Mouse (Mus musculus): ENCODE results near the gene Plscr1. TPM values are rescaled to one million over a fixed set of nuclear protein-coding genes. Genes with fewer than 3 reads are reported as not detected.

The Plscr1 gene
- polyA plus RNA-seq, 1 experiment: 5.2 TPM

DNA sequence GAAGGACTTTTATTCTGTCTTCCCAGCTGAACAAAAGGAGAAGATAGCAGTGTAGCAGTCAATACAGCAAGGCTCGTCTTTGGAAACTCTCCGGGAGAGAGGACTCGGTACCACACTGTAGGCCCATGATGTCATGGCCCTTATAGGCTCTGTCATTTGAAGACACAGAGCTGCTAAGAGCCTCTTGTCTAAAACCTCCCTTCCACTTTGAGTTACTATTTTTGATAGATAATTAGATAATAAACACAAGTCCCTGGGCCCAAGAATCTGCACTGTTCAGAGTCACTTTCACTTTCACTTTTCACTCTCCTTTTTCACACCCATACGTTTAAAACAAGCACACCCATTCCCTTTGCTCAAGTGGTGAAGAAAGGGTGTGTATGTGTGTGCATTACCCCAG lies 16.2 kb downstream of the Plscr1 start:
- DNase-seq (ENCODE audit: low read depth): no peak
- TF ChIP-seq POLR2A (IDR thresholded peaks at IDR 0.05; ENCODE audit: borderline replicate concordance, extremely low read depth, insufficient read depth, insufficient read length, poor library complexity, severe bottlenecking) (no peak), CTCF (IDR thresholded peaks at IDR 0.05; ENCODE audit: borderline replicate concordance, extremely low read depth, insufficient read depth, insufficient read length) (no peak)

DNA sequence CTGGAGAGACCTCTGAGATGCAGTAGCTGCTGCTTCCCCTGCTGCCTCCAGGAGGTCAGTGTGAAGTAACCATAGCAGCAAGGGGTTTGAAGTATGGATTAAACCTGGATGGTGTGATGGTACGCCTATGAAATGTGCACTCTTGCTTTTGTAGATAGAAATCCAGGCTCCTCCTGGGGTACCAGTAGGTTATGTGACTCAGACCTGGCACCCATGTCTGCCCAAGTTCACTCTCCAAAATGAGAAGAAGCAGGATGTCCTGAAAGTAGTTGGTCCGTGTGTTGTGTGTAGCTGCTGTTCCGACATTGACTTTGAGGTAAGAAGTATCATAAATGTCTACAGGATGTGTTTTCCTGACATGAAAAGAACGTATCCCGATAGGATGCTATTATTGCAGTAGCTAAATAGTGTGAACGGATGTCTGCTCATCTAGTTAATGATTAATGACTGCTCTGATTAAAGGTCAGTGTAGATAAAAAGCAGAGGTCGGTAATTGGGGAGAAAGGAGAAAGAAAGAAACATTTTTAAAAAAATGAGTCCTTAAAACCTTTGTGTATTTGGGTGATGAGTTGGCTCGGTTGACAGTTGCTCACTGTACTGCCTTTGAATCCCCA lies 17.1 kb downstream of the Plscr1 start:
- no peak for DNase-seq (ENCODE audit: low read depth)

GRCm38 (mm10) chr9:92267732-92268131 lies 18.2 kb downstream of the Plscr1 start:
- DNase-seq (ENCODE audit: low read depth): no peak
- no peak for TF ChIP-seq CTCF (IDR thresholded peaks at IDR 0.05; ENCODE audit: borderline replicate concordance, extremely low read depth, insufficient read depth, insufficient read length)
- TF ChIP-seq POLR2A (IDR thresholded peaks at IDR 0.05; ENCODE audit: borderline replicate concordance, extremely low read depth, insufficient read depth, insufficient read length, poor library complexity, severe bottlenecking): no peak

More for the DNA sequence above, 17.1 kb downstream of the Plscr1 start:
- no peak for TF ChIP-seq CTCF (IDR thresholded peaks at IDR 0.05; ENCODE audit: borderline replicate concordance, extremely low read depth, insufficient read depth, insufficient read length)
- no peak for TF ChIP-seq POLR2A (IDR thresholded peaks at IDR 0.05; ENCODE audit: borderline replicate concordance, extremely low read depth, insufficient read depth, insufficient read length, poor library complexity, severe bottlenecking)

- no peak for DNase-seq (ENCODE audit: low read depth)
- TF ChIP-seq CTCF (IDR thresholded peaks at IDR 0.05; ENCODE audit: borderline replicate concordance, extremely low read depth, insufficient read depth, insufficient read length) (no peak), POLR2A (IDR thresholded peaks at IDR 0.05; ENCODE audit: borderline replicate concordance, extremely low read depth, insufficient read depth, insufficient read length, poor library complexity, severe bottlenecking) (no peak)
These were observed 20.4 kb downstream of the Plscr1 start for GRCm38 (mm10) chr9:92269829-92270404.

DNA sequence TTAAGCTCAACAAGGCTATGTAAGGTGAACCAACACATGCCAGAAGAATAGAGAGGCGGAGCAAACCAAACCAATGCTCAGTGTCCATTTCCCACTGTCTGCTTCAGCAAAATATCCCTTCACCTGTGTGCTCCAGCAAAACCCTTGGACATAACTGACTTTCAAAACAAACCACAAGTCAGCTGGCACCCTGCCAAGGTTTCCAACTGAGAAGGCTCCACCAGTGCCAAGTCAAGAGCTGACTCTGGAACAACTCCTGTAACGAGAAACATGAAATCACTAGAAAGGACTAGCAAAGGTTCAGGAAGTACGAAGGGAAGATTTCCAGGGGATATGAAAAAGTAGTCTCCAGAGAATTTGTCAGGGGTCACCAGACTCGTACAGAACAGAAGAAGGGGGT lies 21.4 kb downstream of the Plscr1 start:
- DNase-seq (ENCODE audit: low read depth): peak; percentile 39
- TF ChIP-seq CTCF (IDR thresholded peaks at IDR 0.05; ENCODE audit: borderline replicate concordance, extremely low read depth, insufficient read depth, insufficient read length): no peak
- TF ChIP-seq POLR2A (IDR thresholded peaks at IDR 0.05; ENCODE audit: borderline replicate concordance, extremely low read depth, insufficient read depth, insufficient read length, poor library complexity, severe bottlenecking): no peak

DNA sequence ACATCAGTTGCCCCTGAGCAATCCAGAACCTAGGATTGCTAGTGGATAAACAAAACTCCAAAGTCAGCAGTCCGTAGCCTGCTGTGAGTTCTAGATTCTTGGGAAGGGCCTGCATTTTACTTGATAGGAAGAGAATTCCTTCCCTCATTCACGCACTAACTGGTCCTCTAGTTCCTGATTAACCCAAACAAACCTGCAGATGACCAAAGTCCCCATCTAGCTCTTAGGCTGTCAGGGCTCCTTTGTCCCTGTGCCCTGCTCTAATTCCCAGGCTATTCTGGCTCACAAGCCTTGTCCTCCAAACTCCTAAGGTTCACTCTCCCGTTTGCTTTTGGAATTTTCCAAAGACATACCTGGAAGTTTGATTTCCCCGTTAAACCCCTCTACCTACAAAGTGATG lies 23.1 kb downstream of the Plscr1 start:
- no peak for TF ChIP-seq POLR2A (IDR thresholded peaks at IDR 0.05; ENCODE audit: borderline replicate concordance, extremely low read depth, insufficient read depth, insufficient read length, poor library complexity, severe bottlenecking)
- no peak for TF ChIP-seq CTCF (IDR thresholded peaks at IDR 0.05; ENCODE audit: borderline replicate concordance, extremely low read depth, insufficient read depth, insufficient read length)
- DNase-seq (ENCODE audit: low read depth): no peak

DNA sequence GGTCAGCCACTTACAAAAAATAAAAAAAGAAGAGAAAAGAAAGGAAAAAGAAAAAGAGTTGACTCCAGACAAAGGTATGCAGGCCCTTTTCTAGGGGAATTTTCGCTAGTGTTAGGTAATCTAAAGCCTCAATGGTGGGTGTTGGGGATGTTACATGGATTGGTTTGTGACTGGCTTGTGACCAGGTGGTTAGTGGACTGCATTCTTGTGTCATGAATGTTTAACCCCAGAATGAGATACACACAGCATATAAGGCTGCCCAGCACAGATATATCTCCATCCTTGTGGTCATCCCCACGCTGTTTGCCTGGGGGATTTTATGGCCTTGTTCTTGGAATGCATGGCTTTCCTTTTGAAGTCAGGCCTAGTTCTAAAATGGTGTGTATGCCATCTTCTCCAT lies 23.7 kb downstream of the Plscr1 start:
- no peak for TF ChIP-seq POLR2A (IDR thresholded peaks at IDR 0.05; ENCODE audit: borderline replicate concordance, extremely low read depth, insufficient read depth, insufficient read length, poor library complexity, severe bottlenecking)
- no peak for TF ChIP-seq CTCF (IDR thresholded peaks at IDR 0.05; ENCODE audit: borderline replicate concordance, extremely low read depth, insufficient read depth, insufficient read length)

DNA sequence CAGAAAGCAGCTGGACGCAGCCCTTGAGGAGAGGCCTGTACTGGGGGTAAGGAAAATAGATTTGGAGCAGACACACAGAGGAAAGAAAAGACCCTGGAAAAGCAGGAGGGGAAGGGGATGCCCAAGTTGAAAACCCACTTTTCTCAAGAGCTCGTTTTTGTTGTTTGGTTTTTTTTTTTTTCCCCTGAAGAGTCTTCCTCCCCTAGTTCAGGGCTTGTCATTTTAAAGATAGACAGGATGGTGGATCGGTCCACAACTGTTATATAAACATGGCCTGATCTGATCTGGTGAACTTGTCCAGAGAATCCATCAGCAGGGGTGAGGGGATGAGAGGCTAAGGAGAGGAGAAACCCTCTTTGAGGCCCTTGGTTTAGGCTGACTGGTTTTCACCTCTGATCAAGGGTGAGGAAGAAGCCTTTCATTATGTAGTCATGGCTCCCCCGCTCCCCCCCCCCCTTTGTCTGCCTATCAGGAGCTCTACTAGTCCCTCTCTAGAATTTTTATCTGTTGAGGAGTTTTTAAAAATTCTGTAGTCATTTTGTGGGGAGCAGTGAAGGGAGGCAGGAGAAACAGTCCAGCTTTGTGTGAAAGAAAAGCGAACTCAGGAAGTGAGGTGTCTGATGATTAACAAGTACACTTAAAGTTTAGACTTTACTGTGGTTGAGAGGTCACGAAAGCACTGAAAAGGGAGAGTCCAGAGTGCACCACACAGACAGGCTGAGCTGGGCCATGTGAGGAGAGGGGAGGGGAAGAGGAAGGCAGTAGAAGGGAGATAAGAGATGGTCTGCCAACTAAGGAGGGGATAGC lies 24.6 kb downstream of the Plscr1 start:
- TF ChIP-seq CTCF (IDR thresholded peaks at IDR 0.05; ENCODE audit: borderline replicate concordance, extremely low read depth, insufficient read depth, insufficient read length) (no peak), POLR2A (IDR thresholded peaks at IDR 0.05; ENCODE audit: borderline replicate concordance, extremely low read depth, insufficient read depth, insufficient read length, poor library complexity, severe bottlenecking) (no peak)
- no peak for DNase-seq (ENCODE audit: low read depth)

More for the DNA sequence above, 23.7 kb downstream of the Plscr1 start:
- DNase-seq (ENCODE audit: low read depth): no peak

- peak; percentile 17 for DNase-seq (ENCODE audit: low read depth)
- TF ChIP-seq CTCF (IDR thresholded peaks at IDR 0.05; ENCODE audit: borderline replicate concordance, extremely low read depth, insufficient read depth, insufficient read length): no peak
These were observed 26.1 kb downstream of the Plscr1 start, which contains the start of gene Plscr2 for GRCm38 (mm10) chr9:92275486-92276207. TSS of gene Plscr2 (plus strand) at chr9:92275602.

DNA sequence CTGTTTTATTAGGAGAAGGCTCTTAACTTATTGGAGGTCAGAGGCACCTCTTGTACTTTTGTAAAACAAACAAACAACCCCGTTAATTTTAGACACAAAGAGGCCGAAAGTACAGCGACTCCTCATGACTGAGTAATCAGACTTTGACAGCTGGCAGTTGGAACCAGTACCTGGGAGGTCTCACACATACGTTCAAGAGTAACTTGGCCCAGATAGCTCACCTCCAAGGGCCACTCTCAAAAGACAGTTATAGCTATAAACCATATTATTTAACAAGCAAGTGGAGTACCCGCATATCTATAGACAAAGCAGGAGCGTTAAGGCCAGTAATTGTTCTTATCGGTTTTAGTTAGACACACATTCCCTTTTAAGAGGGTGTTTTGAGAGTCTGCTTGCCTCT lies 26.8 kb downstream of the Plscr1 start:
- no peak for DNase-seq (ENCODE audit: low read depth)
- TF ChIP-seq POLR2A (IDR thresholded peaks at IDR 0.05; ENCODE audit: borderline replicate concordance, extremely low read depth, insufficient read depth, insufficient read length, poor library complexity, severe bottlenecking) (no peak), CTCF (IDR thresholded peaks at IDR 0.05; ENCODE audit: borderline replicate concordance, extremely low read depth, insufficient read depth, insufficient read length) (no peak)

GRCm38 (mm10) chr9:92280048-92280447 lies 30.5 kb downstream of the Plscr1 start:
- no peak for TF ChIP-seq CTCF (IDR thresholded peaks at IDR 0.05; ENCODE audit: borderline replicate concordance, extremely low read depth, insufficient read depth, insufficient read length)
- no peak for TF ChIP-seq POLR2A (IDR thresholded peaks at IDR 0.05; ENCODE audit: borderline replicate concordance, extremely low read depth, insufficient read depth, insufficient read length, poor library complexity, severe bottlenecking)
- DNase-seq (ENCODE audit: low read depth): no peak
